Mouse (Mus musculus): ENCODE measurements around the gene Slc39a11. TPM values are rescaled to one million over a fixed set of nuclear protein-coding genes. Genes with fewer than 3 reads are reported as not detected.

The Slc39a11 gene
- total RNA-seq, 2 experiments from 2014 or later = 19.9 to 21.8 TPM

DNA sequence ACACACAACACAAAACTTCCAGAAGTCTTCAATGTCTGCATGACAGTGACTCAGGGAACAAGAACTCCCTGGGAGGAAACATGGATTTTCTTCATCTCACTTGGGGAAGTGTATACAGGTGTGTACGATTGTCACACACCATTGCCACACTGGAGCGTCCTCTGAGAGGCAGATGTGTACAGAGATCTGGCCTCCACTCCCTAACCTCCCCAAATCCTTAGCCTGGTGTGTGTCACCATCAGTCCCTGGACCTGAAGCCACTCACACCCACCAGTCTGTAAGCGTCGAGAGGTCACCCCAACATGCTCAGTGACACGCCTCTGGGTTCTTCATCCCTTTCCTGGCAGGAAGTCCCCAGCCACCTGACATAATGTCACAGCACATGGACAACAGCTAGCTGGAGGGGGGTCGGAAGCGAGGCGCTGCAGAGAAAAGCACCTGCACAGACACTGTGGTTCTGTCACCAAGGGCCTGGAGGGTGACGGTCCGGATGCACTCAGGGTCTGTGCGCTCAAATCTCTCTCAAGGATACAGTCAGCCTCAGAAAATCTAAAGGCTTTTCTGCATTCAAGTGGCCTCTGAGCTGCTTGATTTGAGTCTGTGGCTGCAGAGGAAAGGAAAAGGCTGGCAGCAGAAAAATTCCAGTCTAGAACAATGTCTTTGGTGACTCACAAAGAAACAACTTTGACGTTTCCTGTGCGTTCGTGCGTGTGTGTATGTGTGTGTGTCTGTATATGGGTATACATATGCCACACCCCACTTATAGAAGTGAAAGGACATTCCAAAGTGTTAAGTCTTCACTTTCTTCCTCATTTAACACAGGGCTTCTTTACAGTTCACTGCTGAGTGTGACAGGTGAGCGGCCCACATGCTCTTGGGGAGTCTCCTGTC is 113.3 kb downstream of the Slc39a11 start:
- intact Hi-C loops (cut with DNase I) = no loop called here
- DNase-seq (ENCODE audit: extremely low spot score in 1 of 2, low spot score in 2 of 2) = no peak

DNA sequence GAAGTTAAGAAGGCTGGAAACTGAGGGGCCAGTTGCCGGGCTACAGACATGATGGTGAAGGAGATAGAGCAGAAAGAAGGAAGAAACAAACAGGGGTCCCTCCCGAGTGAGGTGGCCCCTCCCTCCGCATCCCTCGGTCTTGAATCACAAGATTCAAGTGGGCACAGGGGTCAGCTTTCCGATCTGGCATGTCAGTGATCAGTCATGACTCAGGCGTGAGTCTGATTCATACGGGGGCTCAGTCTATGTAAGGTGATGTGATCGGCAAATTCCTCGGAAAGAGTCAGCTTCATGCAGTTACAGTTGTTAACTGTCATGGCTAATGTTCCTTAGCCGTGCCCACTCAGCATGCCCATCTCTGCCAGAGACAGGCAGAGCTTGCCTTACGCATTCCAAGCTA is 115.5 kb downstream of the Slc39a11 start:
- intact Hi-C loops (cut with DNase I) = no loop called here
- DNase-seq (ENCODE audit: extremely low spot score in 1 of 2, low spot score in 2 of 2) = no peak

DNA sequence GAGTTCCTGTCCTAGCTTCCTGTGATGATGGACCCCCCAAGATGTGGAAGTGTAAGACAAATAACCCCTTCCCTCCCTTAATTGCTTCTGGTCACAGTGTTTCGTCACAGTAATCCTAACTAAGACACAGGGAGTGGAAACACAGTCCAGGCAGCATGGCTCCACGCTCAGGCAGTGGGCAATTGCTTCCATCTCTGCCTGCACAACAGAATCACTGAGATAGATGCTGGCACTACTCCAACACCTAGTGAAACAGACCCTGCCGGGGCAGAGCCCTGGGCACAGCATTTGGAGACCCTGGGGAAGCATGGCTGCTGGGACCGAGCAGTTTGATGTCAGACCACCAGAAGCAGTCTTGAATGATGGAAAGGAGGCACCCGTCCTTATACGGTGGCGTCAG is 115.9 kb downstream of the Slc39a11 start:
- DNase-seq (ENCODE audit: extremely low spot score in 1 of 2, low spot score in 2 of 2) = no peak
- intact Hi-C loops (cut with DNase I) = no loop called here

DNA sequence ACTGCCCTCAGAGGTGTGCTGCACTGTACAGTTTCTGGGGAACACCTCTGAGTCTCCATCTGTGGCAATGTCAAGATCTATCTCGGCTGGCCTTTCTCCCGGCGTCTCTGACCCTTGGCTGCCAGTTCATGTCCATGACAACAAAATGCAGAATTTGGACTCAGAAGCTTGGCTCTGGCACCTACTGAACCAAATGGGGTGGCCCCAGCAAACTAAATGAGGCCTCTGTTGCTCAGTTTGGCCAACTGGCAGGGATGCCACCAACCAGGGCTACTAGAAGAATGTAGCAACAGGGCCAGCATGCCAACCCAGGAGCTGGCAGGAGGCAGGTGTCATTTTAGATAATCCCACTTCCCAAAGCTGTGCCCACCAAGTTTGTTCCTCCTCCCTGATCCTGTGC is 121.5 kb downstream of the Slc39a11 start:
- intact Hi-C loops (cut with DNase I) = no loop called here
- no peak for DNase-seq (ENCODE audit: extremely low spot score in 1 of 2, low spot score in 2 of 2)

DNA sequence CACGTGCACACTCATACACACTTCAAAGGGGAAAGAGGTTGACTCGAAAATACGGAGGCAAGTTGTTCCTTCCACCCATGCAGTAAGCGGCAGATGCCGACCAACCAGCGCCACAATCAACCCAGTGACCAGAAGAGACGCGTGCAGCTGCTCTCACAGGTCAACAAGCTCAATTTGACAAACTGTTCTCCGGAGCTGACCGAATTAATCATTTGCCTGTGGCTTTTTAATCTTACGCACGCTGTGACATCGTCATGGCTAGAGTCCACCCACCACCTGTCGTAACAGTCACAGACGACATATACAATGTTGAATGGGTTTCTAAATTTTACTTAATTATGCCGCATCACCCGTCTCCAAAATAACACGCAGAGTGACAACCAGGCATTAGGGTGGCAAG is 124.1 kb downstream of the Slc39a11 start:
- intact Hi-C loops (cut with DNase I) = no loop called here
- no peak for DNase-seq (ENCODE audit: extremely low spot score in 1 of 2, low spot score in 2 of 2)

DNA sequence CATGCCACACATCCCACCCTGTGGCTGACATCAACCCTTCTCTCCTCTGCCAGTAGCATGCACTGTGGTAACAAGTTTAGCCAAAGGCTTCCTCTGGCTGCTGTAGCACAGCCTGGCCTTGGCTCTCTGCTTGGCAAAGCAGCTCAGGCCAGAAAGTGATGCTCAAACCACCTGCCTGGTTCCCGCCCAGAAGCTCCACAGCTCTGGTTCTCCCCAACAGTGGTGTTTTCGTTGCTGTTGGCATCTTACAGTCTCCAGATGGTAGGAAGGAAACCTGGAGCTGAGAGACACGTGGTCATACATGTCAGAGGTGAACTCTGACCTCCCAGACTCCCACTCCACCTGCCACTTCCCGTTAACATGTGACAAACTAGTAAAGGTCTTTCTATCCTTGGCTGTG is 127.2 kb downstream of the Slc39a11 start:
- intact Hi-C loops (cut with DNase I) = no loop called here
- no peak for DNase-seq (ENCODE audit: extremely low spot score in 1 of 2, low spot score in 2 of 2)

DNA sequence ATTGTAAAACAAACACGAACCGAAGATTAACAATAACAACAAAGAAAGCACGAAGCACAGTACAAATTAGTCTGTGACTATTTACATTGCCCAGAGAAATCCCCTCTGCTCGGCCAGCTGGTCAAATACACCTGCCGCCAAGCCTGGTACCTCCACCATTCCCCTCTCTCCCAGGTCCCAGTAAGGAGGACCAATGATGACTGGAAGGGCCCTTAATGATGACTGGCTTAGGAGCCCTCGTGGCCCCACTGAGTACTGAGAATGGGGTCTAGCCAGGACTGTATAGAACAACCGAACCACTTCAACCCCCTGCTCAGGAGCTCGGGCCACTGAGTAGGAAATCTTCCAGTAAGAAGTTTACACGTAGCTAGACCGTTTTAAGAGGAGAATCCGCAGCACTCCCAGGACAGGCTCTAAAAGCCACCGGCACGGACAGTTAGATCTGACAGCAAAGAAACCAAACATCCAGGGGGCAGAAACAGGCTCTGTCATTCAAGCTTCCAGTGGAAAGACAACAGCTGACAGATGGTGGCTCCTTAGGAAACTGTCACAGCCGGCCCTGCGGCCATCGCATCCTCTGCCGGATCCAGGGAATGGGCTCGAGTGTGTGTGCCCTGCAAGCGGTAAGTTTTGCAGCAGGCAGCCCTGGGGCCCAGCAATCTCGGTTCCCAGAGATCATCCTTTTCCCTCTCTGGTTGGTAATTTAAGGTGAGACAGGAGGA is 128.2 kb downstream of the Slc39a11 start:
- DNase-seq (ENCODE audit: extremely low spot score in 1 of 2, low spot score in 2 of 2) = no peak
- intact Hi-C loops (cut with DNase I) = no loop called here

DNA sequence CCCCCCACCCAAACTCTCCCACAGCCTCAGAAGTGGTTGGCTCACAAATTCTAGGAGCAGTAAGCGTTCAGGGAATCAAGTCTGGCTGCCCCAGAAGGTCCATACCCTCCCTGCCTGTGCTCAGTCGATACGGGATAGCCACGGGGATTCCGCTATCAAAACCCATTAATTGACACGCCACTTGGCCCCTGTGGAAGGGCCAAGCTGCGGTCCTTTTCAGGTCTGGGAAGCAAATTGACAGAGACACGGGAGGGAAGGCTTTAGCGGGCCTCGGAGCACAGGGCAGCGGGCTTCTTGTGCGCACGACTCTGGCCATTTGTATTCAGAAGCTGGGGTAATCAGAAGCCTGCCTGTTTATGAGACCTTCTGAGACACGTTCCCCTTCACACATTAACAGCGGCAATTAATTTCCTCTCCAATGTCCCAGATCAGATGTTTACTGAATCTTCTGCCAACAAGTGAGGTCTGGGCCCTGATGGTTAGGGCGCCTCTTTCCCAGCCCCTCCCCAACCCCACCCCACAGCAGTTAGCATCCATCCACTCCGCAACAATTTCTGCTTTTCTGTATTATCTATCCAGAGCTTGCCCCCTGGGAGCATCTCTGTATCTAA is 128.9 kb downstream of the Slc39a11 start:
- intact Hi-C loops (cut with DNase I) = no loop called here
- DNase-seq (ENCODE audit: extremely low spot score in 1 of 2, low spot score in 2 of 2) = no peak

DNA sequence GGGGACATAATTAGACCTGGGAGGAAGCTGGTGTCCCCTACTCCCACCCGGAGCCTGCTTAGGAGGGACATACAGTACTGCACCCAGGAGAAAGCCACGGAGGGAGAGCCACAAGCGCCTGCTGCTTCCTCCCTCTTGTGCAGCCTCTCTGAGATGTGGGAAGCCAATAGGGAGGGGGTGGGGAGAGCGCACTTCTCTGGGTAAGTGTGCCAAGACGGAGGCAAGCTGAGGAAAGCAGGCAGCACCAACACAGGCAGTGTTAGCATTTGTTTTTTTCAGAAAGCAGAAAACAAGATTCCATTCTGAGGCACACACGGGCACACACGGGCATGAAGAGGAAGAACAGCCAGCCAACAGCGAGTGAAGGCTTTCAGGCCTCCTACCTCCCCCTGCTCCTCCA is 129.5 kb downstream of the Slc39a11 start:
- intact Hi-C loops (cut with DNase I) = no loop called here
- DNase-seq (ENCODE audit: extremely low spot score in 1 of 2, low spot score in 2 of 2) = no peak

DNA sequence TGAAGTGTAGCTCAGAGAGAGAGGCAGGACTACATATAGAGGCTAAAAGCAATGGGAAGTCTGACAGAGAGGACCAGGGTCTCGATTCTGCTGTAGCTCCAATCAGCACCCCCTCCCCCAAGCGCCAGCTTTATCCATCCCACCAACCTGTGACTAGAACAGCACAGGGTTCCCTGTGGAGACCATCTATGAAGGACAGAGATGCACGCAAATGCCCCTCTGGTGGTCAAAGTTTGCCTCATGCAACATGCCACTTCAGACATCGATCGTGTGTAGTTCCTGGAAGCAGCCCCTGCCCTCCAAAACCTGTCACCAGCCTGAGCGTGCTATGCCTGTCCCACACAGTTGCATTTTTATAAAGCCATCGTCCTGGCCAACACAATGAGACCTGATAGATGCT is 129.9 kb downstream of the Slc39a11 start:
- DNase-seq (ENCODE audit: extremely low spot score in 1 of 2, low spot score in 2 of 2) = no peak

DNA sequence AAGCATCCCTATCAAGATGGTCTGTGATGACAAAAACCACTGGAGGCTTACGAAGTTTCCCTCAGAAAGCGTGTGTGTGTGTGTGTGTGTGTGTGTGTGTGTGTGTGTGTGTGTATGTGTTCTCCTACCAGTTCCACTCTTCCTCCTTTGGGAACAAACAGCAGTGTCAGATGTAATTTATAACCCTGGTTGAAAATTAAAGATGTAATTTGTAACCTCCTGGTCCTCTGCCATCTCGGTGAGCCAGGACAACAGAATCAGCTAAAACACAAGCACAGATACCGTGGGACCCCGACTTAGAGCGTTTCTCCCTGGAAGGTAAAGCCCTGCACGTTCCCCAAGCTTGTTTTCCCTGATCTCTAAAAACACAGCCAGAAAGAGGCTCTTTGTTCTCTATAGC is 131.7 kb downstream of the Slc39a11 start:
- intact Hi-C loops (cut with DNase I) = no loop called here
- DNase-seq (ENCODE audit: extremely low spot score in 1 of 2, low spot score in 2 of 2) = no peak

More for the DNA sequence above, 129.9 kb downstream of the Slc39a11 start:
- intact Hi-C loops (cut with DNase I) = no loop called here

DNA sequence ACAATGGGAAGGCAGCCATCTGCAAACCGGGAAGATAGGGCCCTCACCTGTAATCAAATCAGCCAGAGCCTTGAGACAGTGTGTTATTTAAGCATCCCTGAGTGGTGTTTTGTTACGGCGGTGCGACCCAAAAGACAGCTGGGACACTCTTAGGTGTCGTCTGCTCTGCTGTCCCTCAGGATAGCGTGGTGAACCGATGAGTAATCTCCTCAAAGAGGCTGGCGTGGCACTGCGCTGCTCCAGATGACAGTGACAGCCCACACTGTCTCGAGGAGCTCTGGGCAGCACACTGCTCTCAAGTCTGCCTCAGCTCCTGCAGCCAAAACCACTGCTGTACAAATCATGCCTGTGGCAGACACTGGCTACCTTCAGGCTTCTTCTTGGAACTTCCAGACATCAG is 133.7 kb downstream of the Slc39a11 start:
- DNase-seq (ENCODE audit: extremely low spot score in 1 of 2, low spot score in 2 of 2) = no peak
- intact Hi-C loops (cut with DNase I) = no loop called here

DNA sequence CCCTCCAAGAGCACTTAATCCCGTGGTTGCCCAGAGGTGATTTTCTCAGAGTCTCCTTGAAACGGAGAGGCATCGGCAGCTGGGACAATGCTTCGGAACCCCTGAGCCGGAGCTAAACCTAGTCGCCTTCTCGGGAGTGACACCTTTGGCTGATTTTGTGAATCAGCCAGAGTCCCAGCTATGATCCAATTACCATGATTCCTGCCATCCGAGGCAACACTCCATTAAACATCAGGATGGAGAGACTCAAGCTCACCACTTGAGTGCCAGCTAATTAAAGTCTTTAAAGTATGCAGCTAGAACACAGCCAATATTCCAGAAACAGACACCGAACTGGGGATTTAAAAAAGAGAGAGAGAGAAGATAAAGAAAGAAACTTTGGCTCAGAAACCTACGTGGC is 136.9 kb downstream of the Slc39a11 start:
- no peak for DNase-seq (ENCODE audit: extremely low spot score in 1 of 2, low spot score in 2 of 2)
- intact Hi-C loops (cut with DNase I) = no loop called here

DNA sequence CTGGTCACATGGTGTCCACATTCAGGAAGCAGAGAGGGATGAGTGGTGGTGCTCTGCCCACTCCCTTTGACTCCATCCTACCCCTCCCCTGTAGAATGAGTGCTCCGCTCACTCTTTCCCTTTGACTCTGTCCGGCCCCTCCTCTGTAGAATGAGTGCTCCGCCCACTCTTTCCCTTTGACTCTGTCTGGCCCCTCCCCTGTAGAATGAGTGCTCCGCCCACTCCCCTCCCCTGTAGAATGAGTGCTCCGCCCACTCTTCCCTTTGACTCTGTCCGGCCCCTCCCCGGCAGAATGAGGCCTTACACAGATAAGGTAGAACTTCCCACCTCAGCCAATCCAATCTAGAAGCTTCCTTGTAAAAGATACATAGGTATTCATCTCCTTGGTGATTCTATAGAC is 137.7 kb downstream of the Slc39a11 start:
- intact Hi-C loops (cut with DNase I) = no loop called here
- no peak for DNase-seq (ENCODE audit: extremely low spot score in 1 of 2, low spot score in 2 of 2)

DNA sequence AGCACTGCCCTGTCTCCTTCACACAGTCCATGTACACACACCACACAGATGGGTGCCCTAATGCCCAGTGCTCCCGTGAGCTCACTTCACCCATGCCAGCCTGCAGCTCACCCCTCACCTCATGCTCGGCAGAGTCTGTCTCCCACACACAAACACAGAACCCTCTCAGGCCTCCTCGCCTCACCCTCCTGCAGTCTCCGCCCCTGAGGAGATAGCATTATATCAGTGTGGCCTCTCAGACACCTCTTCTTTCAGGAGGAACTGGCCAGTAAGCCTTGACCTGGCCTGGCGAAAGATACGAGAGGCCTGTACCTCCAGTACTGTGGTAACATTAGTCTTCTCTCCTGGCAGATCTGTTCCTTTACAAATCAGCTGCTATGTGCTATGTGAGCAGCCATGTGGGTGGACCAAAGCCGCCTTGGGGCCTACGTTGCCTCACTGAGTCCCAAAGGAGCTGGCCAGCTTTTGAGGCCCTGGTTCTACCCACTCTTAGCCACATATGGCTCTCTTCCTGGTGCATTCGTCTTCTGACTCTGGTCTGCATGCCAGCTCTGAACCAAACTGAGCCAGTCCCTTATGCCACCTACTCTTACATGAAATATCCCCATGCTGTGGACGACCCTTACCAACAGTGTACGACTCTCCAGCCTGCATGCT is 138.8 kb downstream of the Slc39a11 start:
- no peak for DNase-seq (ENCODE audit: extremely low spot score in 1 of 2, low spot score in 2 of 2)
- intact Hi-C loops (cut with DNase I) = no loop called here

DNA sequence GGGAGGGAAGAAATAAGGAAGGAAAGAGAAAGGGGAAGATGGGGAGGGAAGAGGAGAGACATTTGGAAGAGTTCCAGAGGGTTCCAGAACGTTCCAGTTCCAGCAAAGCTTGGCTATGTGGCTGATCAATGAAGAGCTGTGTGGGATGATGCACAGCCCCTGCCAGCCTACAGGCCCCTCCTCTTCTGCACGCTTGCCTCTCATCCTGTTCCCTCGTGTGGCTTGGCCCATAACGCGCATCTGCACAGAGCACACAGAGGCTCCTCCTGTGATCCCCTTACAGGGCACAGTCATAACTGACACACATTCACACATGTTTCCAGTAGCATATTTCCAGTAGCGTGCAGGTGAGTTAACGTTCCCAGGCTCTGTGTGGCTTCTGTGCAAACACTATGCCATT is 139.6 kb downstream of the Slc39a11 start:
- DNase-seq (ENCODE audit: extremely low spot score in 1 of 2, low spot score in 2 of 2) = no peak

DNA sequence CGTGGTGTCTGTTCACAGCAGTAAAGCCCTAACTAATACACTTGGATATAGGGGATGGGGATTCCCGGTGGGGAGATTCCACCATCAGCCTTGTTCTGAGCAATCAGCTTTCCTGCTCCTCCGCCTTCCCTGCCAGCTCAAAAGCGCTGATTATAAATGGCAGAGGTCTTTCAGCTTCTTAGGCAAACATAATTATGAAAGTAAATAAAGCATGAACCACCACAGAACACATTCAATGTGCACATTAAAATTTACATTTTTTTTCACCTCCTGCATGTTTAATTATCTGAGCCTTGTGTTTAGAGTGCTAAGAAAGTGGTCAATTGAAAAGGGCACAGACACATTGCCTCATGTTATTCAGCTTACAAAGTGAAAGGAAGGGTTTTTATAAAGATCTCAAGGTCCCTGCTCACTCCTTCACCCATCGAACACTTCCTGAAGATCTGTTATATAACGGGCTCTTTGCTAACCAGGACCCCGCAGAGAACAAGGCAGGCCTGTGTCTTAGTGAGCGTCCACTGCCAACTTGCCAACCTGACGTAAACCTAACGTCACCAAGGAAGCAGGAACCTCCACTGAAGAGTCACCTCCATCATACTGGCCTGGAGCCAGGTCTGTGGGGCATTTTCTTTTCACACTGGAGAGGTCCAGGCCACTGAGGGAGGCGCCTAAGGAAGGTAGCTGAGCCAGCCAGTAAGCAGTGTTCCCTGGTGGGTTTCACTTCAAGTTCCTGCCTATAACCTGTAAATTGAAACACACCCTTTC is 142.0 kb downstream of the Slc39a11 start:
- no peak for DNase-seq (ENCODE audit: extremely low spot score in 1 of 2, low spot score in 2 of 2)
- intact Hi-C loops (cut with DNase I) = no loop called here

More for the DNA sequence above, 139.6 kb downstream of the Slc39a11 start:
- intact Hi-C loops (cut with DNase I) = no loop called here

DNA sequence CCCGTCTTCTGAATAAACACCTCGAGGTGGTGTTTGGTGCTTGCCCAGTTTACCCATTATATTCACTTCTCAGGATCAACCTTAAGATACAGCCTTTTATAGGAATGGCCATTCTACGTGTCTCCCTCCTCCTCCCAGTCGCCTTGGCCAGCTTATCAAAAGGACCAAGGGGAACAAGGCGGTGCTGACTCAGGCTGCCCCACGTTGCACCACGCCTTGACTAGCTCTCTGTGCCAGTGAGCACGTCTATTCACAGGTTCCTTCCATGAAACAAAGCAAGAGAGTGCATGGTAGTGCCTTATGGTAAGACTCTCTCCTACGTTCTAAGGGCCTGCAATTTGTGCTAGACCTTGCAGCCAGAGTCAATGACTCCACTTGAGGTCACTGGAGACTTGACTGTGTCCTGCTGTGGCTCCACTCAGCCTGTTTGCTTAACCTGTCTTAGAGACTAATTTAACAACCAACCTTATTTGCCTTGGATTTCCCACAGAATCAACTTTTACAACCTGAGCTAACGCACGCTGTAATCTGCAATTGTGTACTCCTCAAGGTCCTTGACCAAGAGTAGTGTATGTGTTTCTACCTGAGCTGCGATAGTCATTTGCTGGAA is 144.2 kb downstream of the Slc39a11 start:
- no peak for DNase-seq (ENCODE audit: extremely low spot score in 1 of 2, low spot score in 2 of 2)
- intact Hi-C loops (cut with DNase I) = no loop called here
